Mouse (Mus musculus) thymus, postnatal 4 days (tissue): Measurements from ENCODE around the gene N4bp3.
"Not testable (repeated sequence)": the region's sequence is repeated elsewhere in the genome, so short reads cannot be mapped to it uniquely, and the experiment has no call there.

Experiments
- DNase-seq: peaks from one replicate; pipeline ENCODE4 v3.0.0; 2021

The N4bp3 gene

DNA sequence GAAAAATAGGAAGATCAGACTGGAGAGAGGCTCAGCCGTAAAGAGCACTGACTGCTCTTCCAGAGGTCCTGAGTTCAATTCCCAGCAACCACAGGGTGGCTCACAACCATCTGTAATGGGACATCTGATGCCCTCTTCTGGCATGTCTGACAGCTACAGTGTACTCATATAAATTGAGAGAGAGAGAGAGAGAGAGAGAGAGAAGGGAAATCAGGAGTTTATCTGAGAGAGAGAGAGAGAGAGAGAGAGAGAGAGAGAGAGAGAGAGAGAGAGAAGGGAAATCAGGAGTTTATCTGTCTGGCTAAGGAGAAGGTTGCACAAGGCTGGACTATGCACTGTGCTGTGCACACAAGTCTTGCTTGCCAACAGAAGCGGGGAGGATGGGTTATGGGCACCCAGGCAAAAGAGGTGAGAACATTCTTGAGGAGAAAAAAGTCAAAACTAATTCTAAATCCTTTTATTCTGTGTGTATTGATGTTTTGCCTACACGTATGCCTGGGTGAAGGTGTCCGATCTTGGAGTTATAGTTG is 2.3 kb upstream of the N4bp3 start:
- no peak for DNase-seq

DNA sequence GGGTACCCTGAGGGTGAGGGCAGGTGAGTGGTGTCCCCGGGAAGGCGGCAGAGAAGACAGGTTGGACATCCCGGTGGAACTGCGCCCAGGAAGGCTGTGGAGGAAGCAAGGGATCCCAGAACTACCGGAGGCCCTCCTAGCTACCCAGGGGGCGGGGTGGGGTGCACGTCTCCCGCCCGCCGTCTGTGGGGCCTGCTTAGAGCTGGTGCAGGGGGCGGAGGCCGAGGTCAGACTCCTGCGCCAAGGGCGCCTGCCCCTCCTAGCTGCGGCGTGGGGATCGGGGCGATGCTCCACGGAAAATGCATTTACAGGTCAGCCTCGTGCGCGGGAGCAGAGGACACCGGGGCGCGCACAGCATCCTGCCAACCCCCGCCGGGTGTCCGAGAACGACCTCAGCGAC is 381 bp downstream of the N4bp3 start:
- peak; percentile 73 for DNase-seq

DNA sequence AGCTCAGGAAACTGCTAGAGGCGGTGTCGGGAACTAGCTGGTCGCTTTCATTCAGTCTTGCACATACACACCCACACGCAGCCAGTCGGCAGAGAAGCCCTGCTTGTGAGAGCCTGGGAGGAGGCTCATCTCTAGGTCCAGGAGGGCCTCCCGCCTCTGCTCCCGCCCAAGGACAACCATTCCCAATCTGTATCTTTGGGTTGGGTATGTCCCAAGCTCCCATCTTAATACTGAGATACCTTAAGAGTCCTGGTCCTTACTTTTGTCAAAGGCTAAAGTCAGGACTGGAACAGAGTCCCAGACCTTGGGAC is 798 bp downstream of the N4bp3 start:
- peak; percentile 61 for DNase-seq

DNA sequence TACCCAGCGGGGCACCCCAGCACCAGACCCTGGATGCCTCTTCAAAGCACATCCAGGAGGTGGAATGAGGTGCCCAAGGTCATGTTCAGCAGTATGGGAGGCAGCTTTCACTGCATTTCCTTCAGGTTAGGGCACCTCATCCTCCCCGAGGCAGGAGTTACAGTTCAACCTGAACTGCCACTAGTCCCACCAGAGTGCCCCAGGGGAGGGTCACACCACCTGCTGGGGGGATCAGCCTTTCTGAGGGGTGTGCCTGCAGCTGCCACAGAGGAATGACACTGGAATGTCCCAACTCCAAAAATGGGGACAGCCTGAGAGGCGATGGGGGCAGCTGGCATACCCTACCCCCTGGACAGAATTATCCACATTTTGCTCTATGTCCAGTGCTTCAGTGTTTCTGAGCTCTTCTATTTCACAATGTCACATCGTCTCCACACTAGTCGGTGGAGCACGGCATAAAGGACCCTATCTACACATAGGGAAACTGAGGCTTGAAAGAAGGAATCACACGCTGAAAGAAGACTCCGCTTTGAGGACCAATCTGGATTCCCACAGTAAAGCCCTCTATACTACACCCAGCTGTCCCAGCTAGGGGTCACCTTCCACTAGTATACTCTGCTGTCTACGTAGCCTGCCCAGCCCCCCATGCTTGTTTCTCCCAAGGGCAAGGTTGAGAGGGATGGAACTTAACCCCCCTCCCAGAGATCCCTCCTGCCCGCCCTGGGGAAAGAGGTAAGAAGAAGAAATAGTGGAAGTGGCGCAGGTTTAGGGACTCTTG is 1.3 kb downstream of the N4bp3 start:
- DNase-seq = peak; percentile 38

DNA sequence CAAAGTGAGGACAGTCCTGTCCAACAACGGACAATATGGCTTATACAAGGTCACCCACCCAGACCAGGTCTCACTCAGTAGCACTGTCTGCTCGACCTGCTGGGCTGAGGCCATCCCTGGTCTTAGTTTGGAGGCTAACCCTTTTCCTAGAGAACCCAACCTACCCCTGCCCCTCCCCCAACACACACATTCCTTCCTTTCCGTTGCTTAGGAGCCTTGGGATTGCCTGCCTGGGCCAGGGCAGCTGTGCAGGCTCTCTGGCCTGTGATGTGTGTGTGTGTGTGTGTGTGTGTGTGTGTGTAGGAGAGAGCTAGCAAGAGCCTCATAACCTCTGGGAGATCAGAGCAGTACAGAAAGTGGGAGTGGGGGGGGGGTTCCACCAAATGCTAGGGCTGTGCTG is 2.1 kb downstream of the N4bp3 start:
- no peak for DNase-seq

DNA sequence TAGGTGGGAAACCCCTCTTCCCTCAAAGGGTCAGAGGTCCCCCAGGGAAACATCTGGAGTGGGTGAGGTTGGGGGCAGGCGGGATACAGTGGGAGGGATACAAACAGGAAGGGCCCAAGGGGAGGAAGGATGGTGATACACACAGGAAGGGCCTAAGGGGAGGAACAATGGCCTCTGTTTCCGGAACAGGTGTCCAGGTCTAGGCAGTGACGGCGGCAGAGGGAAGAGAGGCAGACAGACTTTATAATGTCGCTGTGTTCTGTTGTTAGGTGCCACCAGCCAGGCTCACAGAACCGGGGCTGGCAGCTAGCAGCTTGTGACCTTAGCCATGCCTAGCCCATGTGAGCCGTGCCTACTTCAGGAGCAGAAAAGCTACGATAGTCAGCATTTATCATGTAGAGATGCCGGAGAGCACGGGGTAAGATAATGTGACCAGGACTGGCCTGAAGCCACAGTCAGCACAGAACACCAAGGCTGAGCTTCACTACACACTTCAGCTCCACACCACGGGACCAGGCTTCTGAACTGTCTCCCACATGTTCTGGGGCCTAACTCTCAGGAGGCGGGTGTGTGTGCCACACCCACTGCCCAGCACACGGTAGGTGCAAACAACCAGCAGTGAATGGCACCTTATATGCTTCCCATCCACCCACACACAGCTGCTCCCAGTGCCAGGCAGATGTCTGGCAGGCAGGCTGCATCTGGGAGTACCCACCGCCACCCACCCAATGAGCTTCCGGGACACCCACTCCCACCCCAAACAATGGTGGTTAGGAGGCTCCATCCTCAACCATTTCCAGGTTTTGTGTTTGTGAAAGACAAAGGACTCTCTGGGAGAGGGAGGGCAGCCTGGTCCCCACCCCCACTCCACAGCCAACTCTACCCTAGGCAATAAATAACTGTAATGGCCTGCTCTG is 3.6 kb downstream of the N4bp3 start:
- DNase-seq = peak; percentile 54

DNA sequence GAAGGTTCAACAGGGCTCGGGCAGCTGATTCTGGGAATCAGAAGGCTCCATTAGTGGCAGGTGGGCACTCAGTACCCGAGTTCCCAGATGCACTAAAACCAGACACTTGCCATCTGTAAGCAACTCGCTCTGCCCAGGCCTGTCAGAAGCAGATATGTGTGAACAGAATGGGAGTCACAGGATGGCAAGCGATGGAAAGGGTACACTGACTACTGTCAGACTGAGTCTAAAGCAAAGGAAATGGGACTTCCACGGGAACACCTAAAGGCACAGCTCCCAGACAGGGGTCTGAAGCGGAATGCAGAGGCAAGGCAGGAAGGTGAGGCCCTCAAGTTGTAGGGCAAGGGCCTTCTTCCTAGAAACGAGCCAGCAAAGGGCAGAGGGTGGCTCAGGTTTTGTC is 4.4 kb downstream of the N4bp3 start:
- no peak for DNase-seq

DNA sequence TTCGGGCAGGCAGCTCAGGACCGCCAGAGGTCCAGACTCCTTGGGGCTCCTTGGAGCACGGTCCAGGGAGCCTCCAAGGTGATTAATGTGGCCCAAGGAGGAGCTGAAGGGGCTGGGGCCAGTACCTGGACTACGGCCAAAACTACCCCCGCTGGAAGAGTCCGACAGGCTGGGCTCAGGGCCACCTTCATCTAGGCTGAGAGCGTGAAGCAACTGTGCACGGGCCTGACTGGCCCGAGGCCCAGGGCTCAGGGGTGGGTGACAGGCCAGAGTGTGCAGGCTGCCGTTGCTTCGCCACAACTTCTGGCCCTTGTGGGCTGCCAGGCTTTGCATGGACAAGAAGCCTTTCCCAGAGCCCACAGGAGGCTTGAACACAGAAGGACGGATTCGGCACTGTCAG is 5.3 kb downstream of the N4bp3 start:
- no peak for DNase-seq

DNA sequence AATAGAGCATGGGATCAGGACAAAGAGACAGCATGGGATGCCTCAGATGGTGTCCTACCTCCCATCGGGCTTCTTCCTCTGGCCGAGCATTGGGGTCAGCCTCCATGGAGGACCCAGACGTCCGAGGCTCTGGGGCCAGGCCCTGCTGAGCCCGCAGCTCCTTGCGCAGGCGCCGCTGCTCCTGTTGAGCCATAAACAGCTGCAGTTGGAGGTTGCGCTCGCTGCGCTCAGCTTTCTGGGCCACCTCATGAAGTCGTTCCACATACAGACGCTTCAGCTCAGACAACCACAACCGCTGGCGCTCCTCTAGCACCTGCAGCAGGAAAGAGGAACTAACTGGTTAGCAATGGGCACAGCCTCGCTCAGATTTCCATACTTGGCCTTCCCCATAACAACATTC is 6.4 kb downstream of the N4bp3 start:
- DNase-seq = peak; percentile 86

DNA sequence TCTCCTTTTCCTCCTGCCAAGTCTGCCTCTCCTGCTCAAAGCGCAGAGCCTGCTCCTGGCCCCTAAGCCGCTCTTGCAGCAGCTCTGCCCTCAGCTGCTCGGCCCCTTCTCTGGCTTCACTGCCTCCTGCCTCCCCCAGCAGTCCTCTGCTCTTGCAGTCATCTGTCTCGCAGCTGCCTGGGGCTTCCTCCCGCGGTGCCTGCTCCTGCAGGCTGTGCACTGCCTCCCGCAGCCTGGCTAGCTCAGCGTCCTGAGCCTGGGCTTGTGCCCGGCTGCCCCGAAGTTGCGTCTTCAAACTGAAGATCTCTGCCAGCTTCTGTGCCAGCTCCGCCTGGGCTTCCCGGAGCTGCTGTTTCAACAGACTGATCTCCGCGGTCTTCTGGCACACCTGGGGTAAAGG is 6.9 kb downstream of the N4bp3 start:
- peak; percentile 81 for DNase-seq

DNA sequence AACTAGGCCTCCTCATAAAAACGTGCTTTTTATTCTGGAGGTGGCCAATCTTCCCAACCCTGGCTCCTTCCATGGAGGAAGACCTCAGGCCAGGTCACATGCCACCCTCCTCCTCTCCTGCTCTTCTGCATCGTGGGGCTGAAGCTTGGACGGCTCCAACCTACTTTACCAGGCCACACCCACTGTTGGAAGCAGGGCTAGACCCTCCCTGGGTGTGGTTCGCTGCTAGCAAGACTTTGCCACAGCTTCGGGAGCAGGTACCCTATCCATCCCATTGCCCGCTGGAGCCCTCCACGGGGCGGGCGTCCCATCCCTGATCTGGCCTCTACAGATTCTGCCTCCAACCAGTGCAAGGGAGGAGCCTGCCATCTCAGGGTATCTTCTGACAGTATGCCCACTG is 7.4 kb downstream of the N4bp3 start:
- no peak for DNase-seq

DNA sequence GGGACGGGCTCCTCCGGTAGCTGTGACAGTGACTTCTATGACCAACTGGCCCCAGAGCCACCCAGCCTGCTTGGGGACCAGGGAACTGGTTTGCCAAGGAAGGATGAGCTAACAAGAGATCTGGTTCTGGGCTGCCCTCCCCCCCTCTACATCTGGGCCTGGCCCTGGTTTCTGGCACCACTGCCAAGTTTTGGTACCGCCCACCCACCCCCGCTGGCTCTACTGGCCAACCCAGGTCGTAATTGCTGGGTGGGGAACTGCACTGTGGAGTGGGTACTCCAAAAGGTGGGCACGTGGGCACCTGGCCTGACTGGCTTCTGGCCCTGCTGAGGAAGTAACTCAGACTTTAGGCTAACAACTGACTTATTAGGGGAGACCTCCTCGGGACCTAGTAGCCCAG is 9.9 kb downstream of the N4bp3 start:
- DNase-seq = no peak

DNA sequence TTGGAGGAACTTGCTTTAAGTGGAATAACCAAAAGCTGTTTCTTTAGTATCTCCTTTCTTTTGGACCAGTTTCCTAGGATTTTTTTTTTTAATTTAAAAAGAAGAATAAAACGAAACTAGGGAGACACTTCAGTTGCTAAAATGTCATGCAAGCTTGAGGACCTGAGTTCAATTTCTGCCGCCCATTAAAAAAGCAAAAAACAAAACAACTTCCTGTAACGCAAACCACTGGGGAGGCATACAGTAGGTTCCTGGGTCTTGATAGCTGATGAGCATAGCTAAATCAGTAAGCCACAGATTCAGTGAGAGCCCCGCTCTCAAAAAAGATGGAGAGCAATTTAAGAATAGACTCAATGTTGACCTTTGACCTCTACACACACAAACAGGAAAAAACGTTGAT is 12.1 kb downstream of the N4bp3 start:
- DNase-seq = no peak

DNA sequence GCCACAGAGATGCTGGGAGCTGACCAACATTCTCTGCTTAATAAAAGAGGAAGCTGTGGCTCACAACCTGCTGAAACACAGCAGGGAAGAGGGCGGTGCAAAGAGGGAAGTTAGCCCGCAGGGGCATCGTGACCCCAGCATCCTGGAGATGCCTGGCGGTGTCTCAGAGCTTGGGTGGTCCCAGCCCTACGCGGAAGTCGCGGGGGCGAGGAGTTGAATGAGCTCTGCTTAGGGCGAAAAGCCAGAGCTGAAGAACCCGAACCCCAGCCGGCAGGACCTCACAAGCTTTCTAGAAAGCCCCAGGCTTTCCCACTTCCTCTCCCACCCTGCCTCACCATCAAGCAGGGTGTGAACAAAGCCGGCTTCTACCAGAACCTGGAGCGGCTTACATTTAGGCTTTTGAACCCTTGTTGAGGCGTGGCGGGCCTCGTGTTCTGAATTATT is 12.6 kb downstream of the N4bp3 start:
- DNase-seq = peak; percentile 80

DNA sequence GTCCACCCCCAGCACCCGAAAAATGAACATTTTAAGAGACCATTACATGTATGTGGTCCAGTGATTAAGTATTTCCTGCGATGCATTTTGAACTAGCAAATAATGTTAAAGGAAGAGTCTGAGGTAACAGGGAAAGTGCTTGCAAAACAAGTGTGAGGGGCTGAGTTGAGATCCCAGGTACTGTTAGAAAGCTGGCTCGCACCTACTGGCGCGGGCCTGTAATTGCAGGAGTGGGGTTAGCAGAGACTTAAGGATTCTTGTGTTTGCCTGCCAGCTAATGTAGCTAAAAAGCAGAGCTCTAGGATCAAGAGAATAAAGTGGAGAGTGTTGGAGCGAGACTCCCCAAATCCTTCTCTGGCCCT is 14.3 kb downstream of the N4bp3 start:
- DNase-seq = peak; percentile 85

DNA sequence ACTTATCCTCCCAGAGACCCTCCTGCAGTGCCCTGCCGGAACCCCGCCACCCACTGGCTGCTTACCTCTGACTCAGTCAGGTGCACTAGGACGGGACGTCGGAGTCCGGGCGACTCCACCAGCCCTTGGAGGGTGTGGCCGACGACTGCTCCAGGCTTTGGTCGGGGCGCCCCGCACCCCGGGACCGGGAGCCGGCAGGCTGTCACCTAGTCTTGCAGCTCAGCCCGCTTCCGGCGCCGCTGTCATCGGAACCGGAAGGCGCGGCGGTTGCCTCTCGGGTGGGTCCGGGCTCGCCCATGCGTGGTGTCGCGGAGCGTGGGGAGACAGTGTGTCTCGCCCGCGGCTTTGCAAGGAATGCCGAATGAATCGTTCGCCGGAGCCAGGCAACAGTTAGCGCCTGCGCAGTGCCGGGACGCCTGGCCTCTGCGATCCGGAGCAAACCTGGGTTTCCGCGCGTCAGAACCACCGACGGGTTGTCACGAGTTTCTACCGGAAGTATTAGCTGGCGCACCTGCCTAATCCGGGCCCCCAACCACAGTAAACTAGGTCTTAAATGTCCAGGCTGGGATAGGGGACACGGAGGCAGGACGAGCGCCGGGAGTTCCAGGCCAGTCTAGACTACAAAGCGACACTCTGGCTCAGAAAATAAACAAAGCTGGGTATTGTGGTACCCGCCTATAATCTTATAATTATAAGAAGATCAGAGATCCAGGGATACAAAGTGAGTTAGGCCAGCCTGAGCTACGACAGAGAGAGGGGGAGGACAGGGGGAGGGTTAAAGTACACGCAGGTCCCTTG is 14.9 kb downstream of the N4bp3 start, which contains the start of gene Rmnd5b:
TSS of gene Rmnd5b (minus strand) at position 372 of the 798 bp plus-strand sequence.
- DNase-seq = peak; percentile 89

DNA sequence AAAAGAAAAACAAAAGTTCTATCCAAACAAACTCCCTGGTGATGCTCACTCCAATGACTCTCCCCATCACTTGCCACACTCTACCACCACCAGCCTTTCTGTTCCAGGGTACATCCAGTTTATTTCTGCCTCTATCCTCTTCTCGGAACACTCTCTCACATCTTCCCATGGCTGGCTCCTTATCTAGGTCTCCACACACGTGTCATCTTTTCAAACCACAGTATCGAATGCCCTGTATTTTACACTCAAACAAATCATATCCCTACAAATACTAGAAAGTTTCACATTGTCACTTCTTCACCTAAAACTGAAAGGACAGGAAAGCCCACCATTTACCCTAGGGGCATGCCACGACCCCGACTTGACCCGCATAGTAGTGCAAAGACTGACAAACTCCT is 15.5 kb downstream of the N4bp3 start:
- no peak for DNase-seq

DNA sequence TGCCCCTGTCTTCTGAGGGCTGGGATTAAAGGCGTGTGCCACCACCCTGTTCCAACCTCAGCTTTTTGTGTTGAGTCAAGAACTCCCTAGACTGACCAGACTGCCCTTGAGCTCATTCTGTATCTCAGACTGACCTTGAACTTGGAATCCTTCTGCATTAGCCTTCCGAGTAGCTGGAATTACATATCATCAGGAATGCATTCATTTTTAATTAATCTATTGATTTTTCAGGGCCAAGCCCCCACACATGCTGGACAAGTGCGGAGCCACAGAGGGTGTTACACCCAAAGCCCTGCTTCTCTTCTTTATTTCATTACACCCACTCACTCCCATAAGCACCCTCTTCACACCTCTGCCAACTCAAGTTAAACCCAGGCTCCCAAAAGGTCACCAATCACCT is 16.9 kb downstream of the N4bp3 start:
- no peak for DNase-seq

DNA sequence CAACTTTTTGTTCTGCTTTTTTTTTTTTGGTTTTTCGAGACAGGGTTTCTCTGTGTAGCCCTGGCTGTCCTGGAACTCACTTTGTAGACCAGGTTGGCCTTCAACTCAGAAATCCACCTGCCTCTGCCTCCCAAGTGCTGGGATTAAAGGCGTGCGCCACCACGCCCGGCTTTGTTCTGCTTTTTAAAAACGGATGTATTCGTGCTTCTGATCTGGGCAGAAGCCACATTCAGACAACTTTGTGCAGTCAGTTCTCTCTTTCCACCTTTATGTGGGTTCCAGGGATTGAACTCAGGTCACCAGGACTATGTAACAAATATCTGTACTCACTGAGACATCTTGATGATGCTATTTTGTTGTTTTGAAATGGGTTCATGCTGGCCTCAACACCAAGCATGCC is 17.4 kb downstream of the N4bp3 start:
- not testable (repeated sequence) for DNase-seq

DNA sequence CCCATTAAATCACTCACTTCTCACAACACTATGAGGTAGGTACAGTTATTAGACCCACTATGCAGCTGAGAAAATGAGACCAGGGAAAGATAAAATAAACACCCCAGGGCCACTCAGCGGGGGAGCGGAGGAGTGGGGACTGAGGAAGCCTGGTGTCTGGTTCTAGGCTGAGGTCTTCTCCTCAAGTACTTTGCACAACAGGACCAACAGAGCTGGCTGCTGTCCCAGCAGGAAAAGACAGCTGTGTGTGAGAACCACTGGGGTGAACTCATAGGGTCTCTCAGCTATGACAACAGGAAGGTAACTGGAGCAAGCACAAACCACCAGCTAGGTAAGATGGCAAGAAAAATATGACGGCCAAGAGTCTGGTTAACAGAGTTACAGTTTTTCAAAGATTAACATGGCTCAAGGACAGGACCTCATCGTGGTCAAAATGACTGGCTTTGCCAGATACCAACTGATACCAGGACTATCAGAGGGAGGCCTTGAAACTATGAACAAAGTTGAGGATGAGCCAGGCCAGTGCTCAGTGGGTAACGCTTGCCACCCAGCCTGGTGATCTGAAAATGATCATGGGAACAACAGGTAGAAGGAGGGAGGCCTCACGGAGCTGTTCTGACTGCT is 18.4 kb downstream of the N4bp3 start:
- DNase-seq = no peak

DNA sequence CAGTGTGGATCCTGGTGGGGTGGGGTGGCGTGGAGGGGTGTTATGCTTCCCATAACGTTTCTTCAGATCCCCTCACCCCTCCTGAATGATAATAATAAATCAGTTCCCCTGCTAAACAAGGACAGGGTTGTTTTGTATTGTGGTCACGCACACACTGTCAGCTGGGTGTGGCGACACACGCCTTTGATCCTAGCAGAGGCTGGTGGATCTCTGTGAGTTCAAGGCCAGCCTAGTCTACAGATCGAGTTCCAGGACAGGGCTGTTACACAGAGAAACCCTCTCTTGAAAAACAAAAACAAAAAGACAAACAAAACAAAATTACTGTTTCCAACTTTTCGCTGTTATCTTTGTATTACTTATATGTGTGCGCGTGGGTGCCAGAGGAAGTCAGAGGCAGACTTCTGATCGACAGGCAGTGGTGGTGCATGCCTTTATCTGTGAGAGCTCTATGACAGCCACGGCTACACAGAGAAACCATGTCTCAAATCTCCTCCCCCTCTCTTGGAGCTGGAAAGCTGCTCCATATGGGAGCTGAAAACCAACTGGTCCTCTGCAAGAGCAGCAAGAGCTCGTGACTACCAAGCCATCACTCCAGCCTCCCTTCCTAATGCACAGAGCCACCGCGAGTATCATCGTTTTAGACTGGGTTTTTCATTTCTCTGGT is 20.9 kb downstream of the N4bp3 start:
- no peak for DNase-seq

DNA sequence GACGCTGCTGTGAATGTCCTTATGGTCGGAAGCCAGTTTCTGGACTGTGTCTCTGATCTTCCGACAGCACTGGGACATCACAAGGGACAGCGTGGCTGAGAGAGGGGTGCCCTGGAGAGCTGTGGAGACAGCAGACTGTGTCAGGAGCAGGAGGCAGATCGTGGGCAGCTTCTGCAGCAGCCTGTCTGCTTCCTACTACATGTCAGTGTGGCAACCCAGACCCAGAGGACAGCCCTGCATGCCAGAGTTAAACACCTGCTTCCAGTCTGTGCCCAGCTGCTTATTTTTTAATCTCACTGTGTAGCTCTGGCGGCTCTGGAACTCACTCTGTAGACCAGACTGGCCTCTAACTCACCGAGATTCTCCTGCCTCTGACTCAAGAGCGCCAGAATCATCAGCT is 22.7 kb downstream of the N4bp3 start:
- DNase-seq = no peak
